Mouse (Mus musculus) induced T-regulatory cell, adult 2 months (primary cell): ENCODE data around the gene Lmntd1.

Experiments used
- DNase-seq: peaks from one replicate; pipeline ENCODE4 v3.0.0-alpha.2; 2012; ENCODE audit warnings: low read depth

Gene Lmntd1

GRCm38 (mm10) chr6:145557059-145557992, 56.8 kb downstream of the Lmntd1 start:
- DNase-seq: no peak

DNA sequence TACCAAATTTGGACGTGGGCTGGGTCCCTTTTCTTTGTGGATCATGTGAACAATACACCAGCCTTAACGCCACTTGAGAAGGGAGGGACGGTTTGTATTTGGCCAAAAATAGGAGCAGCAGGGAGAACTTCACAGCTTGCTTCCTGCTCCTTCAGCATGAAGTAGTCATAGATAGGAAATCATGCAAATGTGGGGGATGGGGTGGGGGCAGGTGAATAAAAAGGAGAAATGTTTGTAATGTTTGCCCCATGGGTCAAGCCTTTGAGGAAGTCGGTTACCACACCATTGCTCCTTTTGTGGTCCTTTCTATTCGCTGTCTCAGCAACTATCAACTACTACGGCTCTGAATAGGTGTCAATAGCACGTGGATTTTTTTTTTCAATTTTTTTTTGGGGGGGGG, 60.9 kb downstream of the Lmntd1 start:
- no peak for DNase-seq

DNA sequence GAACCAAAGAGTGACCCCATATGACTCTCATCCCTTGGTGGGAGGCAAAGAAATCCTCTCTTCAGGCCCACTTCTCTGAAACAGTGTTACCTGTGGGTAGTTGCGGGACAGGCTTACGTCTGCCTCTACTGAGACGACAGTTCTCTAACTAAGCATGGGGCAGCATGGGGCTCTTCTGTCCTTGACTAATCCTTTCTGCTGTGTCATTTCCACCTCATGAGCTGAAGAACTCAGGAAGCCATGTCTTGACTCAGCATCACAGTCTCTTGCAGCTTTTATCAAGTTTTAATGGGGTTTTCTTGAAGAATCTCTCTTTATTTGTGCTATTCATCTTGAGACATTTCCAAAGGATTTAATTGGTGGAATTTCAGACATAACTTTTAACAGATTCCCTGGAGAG, 61.3 kb downstream of the Lmntd1 start:
- DNase-seq: no peak

DNA sequence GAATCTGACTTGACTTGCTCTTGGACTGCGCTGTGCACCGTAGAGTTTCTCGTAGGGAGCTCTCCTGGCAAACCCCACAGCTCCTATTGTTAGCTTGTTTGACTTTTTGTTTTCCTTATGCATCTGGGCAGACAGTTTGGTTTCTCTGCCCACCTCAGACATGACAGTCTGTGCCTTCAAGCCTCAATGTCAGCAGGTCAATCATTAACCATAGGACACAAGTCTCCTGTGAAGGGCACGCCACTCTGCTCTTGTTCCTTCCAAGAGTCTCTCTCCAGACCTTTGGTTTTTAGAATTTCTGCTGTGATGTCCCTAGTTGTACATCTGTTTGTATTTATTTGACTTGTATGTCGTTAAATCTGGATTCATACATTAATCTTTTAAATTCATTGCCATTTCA, 63.1 kb downstream of the Lmntd1 start:
- DNase-seq: no peak

GRCm38 (mm10) chr6:145545927-145546641, 68.0 kb downstream of the Lmntd1 start:
- no peak for DNase-seq

DNA sequence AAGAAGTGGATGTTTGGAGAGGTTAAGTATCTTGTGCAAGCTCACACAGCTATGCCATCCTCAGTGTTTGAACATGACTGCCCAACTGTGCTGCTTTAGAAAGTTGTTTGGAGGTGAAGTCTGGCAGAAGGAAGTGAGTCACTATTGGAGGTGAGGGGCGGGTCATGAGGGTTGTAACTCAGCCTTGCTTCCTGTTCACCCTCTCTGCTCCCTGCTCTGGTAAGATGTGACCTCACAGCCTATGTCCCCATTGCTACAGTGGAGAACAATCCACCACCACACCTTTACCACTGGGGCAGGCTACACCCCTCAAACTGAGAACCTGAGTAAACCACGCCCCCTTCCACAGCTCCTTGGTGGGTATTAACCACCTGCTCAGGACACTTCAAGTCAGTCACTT, 69.3 kb downstream of the Lmntd1 start:
- no peak for DNase-seq

DNA sequence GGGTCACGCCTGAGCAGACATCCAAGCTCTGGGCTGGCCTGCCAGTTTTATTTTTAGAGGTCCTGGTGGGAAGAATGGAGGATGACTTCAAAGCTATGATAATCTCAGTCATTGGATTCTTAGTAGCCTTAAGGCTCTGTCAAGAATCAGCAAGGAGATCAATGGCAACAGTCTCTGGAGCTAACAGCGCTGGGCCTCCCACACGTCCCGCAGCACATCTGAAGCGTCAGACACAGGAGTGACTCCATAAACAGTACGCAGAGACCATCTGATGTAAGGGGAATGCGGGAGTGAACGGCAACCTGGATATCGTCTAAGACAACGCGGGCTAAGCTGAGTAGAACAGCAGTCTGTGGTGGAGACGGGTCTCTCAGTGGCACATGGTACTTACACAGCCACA, 69.8 kb downstream of the Lmntd1 start:
- DNase-seq: no peak

GRCm38 (mm10) chr6:145539568-145539859, 74.6 kb downstream of the Lmntd1 start:
- DNase-seq: no peak

DNA sequence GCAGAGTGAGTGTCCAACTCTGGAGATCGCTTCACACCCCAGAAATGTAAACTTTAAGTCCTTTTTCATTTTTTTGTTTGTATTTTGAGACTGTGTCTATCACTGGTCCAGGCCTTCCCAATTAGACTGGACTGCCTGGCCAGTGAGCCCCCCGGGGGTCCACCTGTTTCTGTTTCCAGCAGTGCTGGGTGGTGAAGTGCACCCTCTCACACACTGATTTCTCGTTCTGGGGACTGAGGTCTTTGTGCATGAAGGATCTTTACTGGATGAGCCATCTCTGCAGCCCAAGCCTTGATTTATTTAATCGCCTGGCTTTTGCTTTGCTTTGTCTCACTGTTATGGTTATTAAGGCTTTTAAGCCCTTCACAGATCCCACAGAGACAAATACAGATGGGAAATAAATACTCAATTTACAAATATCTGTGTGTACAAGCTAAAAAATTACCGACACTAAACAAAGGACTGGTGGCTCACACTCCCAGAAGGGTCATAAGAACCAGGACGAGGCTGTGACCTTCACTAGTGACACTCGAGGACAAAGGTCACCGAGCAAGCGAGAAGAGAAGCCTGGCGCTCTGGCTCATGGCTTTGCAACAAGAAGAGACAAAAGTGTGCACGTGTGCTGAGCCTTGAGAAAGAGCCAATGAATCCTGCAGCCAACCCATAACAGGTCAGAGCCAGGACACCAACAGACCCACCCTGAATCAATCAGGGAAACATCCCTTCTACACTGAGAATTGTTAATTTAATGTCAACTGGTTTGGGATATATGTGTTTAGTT, 75.1 kb downstream of the Lmntd1 start:
- DNase-seq: no peak

GRCm38 (mm10) chr6:145530464-145530863, 83.7 kb downstream of the Lmntd1 start:
- no peak for DNase-seq

- DNase-seq: no peak
These were observed 90.8 kb downstream of the Lmntd1 start for GRCm38 (mm10) chr6:145523337-145523736.

GRCm38 (mm10) chr6:145522617-145523016, 91.5 kb downstream of the Lmntd1 start:
- no peak for DNase-seq

- no peak for DNase-seq
These were observed 97.1 kb downstream of the Lmntd1 start for GRCm38 (mm10) chr6:145517002-145517401.

- DNase-seq: no peak
These were observed 98.1 kb downstream of the Lmntd1 start for GRCm38 (mm10) chr6:145515859-145516581.

- DNase-seq: no peak
These were observed 102.9 kb downstream of the Lmntd1 start for GRCm38 (mm10) chr6:145511265-145511664.

DNA sequence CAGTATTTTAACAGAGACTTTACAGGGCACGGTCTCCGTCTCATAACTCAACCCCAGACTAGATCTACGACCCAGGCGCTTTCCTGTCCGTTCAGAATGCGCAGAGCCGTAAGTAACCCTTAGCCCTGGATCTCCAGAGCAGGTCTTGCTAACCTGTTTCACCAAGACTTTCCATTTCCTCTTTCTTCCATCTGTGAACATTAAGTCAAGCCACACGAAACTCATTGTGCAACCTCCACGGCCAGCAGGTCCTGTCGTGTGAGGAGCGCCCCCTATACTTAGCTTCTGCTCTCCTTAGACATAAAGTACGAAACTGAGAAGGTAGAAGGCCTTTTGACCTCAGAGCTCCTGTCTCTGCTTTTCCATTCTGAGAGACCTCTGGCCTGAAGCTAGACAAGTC, 105.3 kb downstream of the Lmntd1 start:
- DNase-seq: no peak

- no peak for DNase-seq
These were observed 112.4 kb downstream of the Lmntd1 start for GRCm38 (mm10) chr6:145501751-145502150.

GRCm38 (mm10) chr6:145499574-145500546, 114.3 kb downstream of the Lmntd1 start:
- no peak for DNase-seq

GRCm38 (mm10) chr6:145495731-145496130, 118.4 kb downstream of the Lmntd1 start:
- no peak for DNase-seq

- DNase-seq: no peak
These were observed 125.9 kb downstream of the Lmntd1 start for GRCm38 (mm10) chr6:145488251-145488650.
